Mouse (Mus musculus) T-helper 17 cell (primary cell): ENCODE measurements around the gene Agxt.

Source experiments
- in situ Hi-C, 2 experiments: fragments of 300-600 bp; cut with MboI, MseI; formaldehyde crosslinking; loops; 1 replicate in 1 of 2; 2 replicates in 1 of 2; pipeline ENCODE4 v1.15.1; 2025; ENCODE audit warnings: high pct_unique_total_duplicates in 2 of 2

The Agxt gene

GRCm38 (mm10) chr1:93135036-93135526, at the start of gene Agxt:
Gene Agxt, plus strand, starts transcription at chr1:93135240.
- in situ Hi-C loops: no loop called here

GRCm38 (mm10) chr1:93092582-93092981, 42.5 kb upstream of the Agxt start:
- in situ Hi-C loops: no loop called here

GRCm38 (mm10) chr1:93098956-93099355, 36.1 kb upstream of the Agxt start:
- in situ Hi-C loops: no loop called here

- in situ Hi-C loops: no loop called here
Observed at GRCm38 (mm10) chr1:93100243-93100575, 34.8 kb upstream of the Agxt start.

- in situ Hi-C loops: no loop called here
Observed at GRCm38 (mm10) chr1:93100576-93101491, 34.2 kb upstream of the Agxt start.

- in situ Hi-C loops: no loop called here
Observed at GRCm38 (mm10) chr1:93101571-93102061, 33.4 kb upstream of the Agxt start, which contains the start of gene Kif1a. Gene Kif1a, minus strand, starts transcription at chr1:93101951.

- in situ Hi-C loops: no loop called here
Observed at GRCm38 (mm10) chr1:93102700-93103099, 32.3 kb upstream of the Agxt start.

GRCm38 (mm10) chr1:93114713-93115463, 20.2 kb upstream of the Agxt start:
- in situ Hi-C loops: no loop called here

- in situ Hi-C loops: no loop called here
Observed at GRCm38 (mm10) chr1:93115471-93115870, 19.6 kb upstream of the Agxt start.

GRCm38 (mm10) chr1:93118816-93119215, 16.2 kb upstream of the Agxt start:
- in situ Hi-C loops: no loop called here

- in situ Hi-C loops: no loop called here
Observed at GRCm38 (mm10) chr1:93123179-93123854, 11.7 kb upstream of the Agxt start.

GRCm38 (mm10) chr1:93124066-93124465, 11.0 kb upstream of the Agxt start:
- in situ Hi-C loops: no loop called here

GRCm38 (mm10) chr1:93125256-93125655, 9.8 kb upstream of the Agxt start:
- in situ Hi-C loops: no loop called here

GRCm38 (mm10) chr1:93128209-93128608, 6.8 kb upstream of the Agxt start:
- in situ Hi-C loops: no loop called here

- in situ Hi-C loops: no loop called here
Observed at GRCm38 (mm10) chr1:93128710-93129349, 6.2 kb upstream of the Agxt start.

GRCm38 (mm10) chr1:93130242-93130983, 4.6 kb upstream of the Agxt start:
- in situ Hi-C loops: no loop called here

- in situ Hi-C loops: no loop called here
Observed at GRCm38 (mm10) chr1:93132676-93133075, 2.4 kb upstream of the Agxt start.

GRCm38 (mm10) chr1:93138534-93138933, 3.5 kb downstream of the Agxt start:
- in situ Hi-C loops: no loop called here

- in situ Hi-C loops: no loop called here
Observed at GRCm38 (mm10) chr1:93139713-93140112, 4.7 kb downstream of the Agxt start.

- in situ Hi-C loops: no loop called here
Observed at GRCm38 (mm10) chr1:93142871-93143270, 7.8 kb downstream of the Agxt start.

- in situ Hi-C loops: no loop called here
Observed at GRCm38 (mm10) chr1:93144176-93144575, 9.1 kb downstream of the Agxt start.
